Mouse (Mus musculus): Measurements from ENCODE around the gene Ndrg2.

DNA sequence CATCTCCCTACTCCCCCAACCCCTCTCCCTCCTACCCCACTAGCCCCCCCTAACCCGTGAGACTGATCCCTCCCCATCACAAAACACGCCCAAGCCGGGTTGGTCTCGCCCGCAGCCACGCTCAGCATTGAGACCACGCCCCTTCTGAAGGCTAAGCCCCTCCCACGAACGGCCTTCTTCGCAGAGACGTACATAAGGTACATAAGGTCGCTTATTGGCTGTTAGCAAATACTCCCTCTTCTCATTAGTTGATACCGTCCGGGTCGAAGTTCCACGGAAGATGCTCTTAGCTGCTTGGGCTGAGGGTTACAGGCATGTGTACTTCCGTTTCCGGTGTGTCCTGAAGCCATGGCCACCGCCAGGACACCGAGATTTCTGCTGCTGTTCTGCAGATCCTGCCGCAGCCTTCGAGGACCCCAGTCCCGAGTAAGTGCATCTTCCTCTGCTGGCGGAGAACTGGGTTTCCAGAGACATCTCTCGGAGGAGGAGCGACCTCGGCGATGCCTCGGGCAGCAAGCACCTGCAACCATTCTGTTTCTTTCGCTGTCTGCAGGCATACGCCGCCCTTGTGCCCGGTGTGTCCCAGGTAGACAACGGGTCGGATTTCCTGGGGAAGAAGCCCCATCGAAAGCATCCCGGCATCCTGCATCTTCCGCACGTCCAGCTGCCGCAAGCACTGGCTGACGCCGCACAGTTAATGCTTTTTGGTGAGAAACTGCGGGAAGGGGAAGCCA lies 29.2 kb downstream of the Ndrg2 start, which contains the start of gene Mettl17:
- TF ChIP-seq CTCF (IDR thresholded peaks at IDR 0.05; ENCODE audit: extremely low read depth, insufficient read depth, low read length) (no peak), POLR2A (IDR thresholded peaks at IDR 0.05; ENCODE audit: extremely low read depth, insufficient read depth, low read length) (peak; percentile 70)
